Mouse (Mus musculus) layer of hippocampus, adult 8-10 months (tissue): ENCODE results near the gene Olfr979. TPM values are rescaled to one million over a fixed set of nuclear protein-coding genes. Genes with fewer than 3 reads are reported as not detected.
"Not testable (repeated sequence)": the region's sequence is repeated elsewhere in the genome, so short reads cannot be mapped to it uniquely, and the experiment has no call there.

Experiments used
- DNase-seq, 2 experiments: peaks; one replicate each; pipeline ENCODE4 v3.0.0; 2022; ENCODE audit warnings: low spot score in 2 of 2
- total RNA-seq, 4 experiments: library from RNA; stranded (reverse); gene quantifications; 2 replicates each; pipeline ENCODE4 v1.2.4; 2022

The Olfr979 gene
- not detected for total RNA-seq

DNA sequence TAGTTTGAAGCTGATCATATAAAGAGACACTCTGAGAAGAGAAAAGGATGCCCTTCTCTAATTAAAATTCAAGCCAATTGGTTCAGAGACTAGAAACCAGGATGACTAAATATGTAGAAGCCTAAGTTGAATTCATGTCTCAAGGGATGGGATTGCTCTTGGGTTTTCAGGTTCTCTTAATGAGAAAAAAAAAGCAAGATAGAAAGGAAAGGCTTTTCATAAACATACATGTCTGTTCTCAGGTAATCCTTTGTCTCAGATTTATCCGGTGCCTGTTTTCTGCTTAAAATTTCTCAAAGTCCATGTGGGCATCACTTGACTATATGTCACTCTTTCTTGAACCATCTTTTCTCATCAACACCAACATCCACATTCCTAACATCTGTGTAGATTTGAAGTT lies at the start of gene Olfr979:
Gene Olfr979 (minus strand): TSS at position 101 of the 400 bp plus-strand sequence.
- DNase-seq = no peak

DNA sequence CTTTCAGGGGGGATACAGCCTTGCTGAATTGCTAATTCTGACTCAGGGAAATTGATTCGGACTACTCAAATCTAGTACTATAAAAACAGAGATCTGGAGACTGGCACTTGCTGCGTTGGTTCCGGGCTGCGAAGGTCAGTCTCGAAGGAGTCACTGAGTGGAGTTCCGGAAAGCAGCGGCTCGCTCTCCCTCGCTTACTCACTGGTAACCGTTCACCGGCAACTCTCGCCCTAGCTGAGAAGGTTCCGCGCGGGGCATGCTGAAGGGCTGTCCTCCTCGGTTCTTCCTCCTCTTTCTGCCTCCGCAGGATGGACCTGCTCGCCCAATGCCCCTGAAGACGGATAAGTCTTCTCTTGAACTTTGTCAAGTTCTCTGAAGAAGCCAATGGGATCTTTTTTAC lies 46.9 kb upstream of the Olfr979 start:
- DNase-seq = no peak

DNA sequence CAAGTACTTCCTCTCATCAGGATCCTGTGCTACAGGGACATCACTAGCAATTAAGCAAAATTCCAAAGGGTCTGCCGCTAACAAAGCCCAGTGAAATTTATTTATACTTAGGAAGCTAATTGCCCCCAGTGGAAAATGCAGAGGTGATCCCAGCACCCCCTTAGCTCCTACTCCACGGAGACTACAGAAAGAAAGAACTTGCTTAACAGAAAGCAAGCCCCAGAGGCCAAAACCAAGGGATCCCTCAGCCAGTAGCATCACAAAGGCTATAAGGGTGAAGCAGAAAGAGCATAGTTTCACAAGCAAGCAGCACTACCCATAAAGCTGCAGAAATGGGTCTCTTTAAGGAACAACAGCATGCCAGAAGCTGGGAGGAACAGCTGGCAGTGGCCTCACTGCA lies 17.9 kb upstream of the Olfr979 start, which contains the start of gene Olfr981:
Gene Olfr981 (plus strand): TSS at position 301 of the 400 bp plus-strand sequence.
- no peak for DNase-seq

DNA sequence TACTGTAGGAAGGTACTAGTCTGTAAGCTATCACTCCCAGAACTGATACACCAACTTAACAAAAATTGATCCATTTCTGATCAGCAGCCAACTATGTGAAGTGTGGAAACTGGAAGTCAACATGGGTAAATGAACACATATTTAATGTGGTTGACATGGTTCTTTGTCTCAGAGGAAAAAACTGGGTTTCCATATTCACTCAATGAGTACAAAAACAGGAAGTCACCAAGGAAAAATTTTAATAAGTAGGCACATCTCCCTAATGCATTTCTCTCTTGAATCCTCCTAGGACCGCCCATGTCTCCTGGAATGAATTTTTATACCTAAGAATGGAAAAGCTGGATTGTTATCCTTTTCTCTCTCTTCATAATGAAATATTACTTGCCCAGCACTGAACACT lies 6.2 kb upstream of the Olfr979 start, which contains the start of gene Olfr980:
Gene Olfr980 (minus strand): TSS at position 101 of the 400 bp plus-strand sequence.
- DNase-seq = no peak

DNA sequence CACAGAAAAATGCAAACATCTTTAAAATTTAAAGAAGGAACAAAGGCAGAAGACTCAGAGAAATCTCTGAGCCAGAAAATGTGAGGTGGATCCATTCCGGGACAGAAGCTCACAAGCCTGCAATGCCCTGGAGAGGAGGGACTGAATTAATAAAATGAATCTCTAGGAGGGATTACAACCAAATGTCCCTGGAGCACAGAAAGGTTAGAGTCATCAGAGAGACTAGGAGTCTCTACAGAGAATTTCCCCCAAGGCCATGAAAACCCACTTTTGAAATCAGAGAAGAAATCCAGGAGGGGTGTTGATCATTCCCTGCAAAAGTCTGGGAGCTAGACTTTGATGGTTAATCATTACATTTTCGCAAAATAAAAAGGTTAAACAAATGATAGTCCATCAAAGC lies 11.5 kb downstream of the Olfr979 start, which contains the start of gene Olfr978:
Gene Olfr978 (plus strand): TSS at position 301 of the 400 bp plus-strand sequence.
- DNase-seq = no peak

DNA sequence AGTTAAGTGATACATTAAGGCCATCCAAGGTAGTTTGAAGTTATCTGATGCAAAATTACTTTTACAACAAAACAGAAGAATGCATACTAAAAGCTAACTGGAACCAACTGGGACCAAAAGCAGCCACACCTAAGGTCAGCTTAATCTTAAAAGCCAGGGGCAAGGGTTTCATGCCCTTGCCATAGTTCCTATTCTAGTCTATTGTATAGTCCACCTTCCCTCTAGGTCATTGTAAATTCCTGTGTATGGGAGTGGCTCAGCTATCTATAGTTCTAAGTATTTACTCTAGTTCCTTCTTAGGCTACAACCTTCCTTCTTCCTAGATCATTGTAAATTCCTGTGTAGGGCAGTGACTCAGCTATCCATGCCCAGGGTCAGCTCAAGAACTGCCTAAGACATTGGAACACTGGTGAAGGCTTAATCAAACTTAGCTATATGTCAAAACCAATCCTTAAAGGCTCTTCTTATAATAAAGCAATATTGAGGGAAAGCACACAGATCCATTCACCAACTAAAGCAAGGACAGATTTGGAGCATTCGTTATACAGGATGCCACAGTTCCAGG lies 26.6 kb downstream of the Olfr979 start:
- DNase-seq = not testable (repeated sequence)

DNA sequence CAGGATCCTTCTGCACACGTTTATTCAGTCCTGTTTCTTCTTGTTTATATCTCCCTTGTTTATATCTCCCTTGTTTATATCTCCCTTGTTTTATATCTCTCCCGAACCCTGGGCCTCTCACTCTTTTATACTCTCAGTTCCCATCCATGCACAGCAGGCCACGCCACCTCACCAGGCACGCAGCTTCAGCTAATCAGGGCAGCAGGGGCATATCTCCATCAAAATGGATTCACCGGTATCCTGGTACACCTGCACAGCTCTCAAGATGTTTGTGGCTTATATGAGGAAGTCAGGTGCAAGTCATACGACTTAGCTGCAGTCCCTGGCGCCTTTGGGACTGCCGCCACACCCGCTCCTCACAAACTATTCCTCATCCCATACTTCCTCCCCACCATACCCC lies 42.2 kb downstream of the Olfr979 start, which contains the start of gene Olfr976:
Gene Olfr976 (minus strand): TSS at position 101 of the 400 bp plus-strand sequence.
- DNase-seq = not testable (repeated sequence)

DNA sequence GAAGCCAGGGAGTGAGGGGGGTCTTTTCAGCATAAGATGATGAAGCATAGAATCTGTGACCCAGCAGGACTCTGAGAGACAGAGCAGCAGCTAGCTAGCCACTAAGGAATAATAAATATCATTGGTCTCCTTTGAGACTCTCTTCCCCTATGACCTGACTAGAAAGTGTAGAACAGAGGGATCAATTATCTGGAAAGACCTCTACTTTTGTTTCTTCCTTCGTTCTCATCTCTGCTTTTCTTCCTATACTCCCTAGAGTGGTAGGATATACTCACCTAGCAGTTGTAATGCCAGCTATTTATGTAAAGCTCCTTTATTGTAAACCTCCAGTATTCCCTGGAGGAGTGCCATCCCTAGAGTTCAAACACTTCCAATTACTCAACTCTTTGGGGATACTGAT lies 51.3 kb downstream of the Olfr979 start, which contains the start of gene Olfr975:
Gene Olfr975 (minus strand): TSS at position 101 of the 400 bp plus-strand sequence.
- no peak for DNase-seq

Other genes with a start within 250 kb of the Olfr979 start
- gene Olfr968, start 220.2 kb downstream of the Olfr979 start, total RNA-seq = not detected
- gene Olfr969, start 212.5 kb downstream of the Olfr979 start, total RNA-seq = not detected
- not detected for gene Olfr970, start 194.6 kb downstream of the Olfr979 start, total RNA-seq
- gene Olfr971, start 166.6 kb downstream of the Olfr979 start, total RNA-seq = not detected
- gene Olfr972, start 137.0 kb downstream of the Olfr979 start, total RNA-seq = not detected
- gene Olfr229, start 96.1 kb downstream of the Olfr979 start, total RNA-seq = not detected
- gene Olfr974, start 66.0 kb downstream of the Olfr979 start, total RNA-seq = not detected
- gene Olfr975, start 51.4 kb downstream of the Olfr979 start, total RNA-seq = not detected
- gene Olfr976, start 42.3 kb downstream of the Olfr979 start, total RNA-seq = not detected
- not detected for gene Olfr978, start 11.4 kb downstream of the Olfr979 start, total RNA-seq
- gene Olfr980, start 6.1 kb upstream of the Olfr979 start, total RNA-seq = not detected
- not detected for gene Olfr981, start 18.0 kb upstream of the Olfr979 start, total RNA-seq
- gene Olfr982, start 70.4 kb upstream of the Olfr979 start, total RNA-seq = not detected
- gene Olfr983, start 90.1 kb upstream of the Olfr979 start, total RNA-seq = not detected
- under 1 TPM in 1 of 4 experiments, not detected in 3; 0.06 TPM for gene Olfr984, start 110.7 kb upstream of the Olfr979 start, total RNA-seq
- gene Olfr985, start 126.7 kb upstream of the Olfr979 start, total RNA-seq = not detected
- not detected for gene Tmem225, start 144.7 kb upstream of the Olfr979 start, total RNA-seq
- gene Olfr986, start 177.5 kb upstream of the Olfr979 start, total RNA-seq = under 1 TPM in 1 of 4 experiments, not detected in 3; 0.18 TPM
- 1 to 10 TPM; 3.7 to 5.1 (median 4.4) TPM for gene Zfp202, start 188.9 kb upstream of the Olfr979 start, total RNA-seq